Mouse (Mus musculus) MEL (cell line): ENCODE measurements around the gene Lsamp.

Experiments used
- BHLHE40 ChIP-seq: IDR thresholded peaks from 2 replicates; pipeline ENCODE4 v1.6.1; 2012; ENCODE audit warnings: low read depth, mild to moderate bottlenecking, inconsistent platforms, low read length, improper control_type of control experiment, borderline replicate concordance
- CTCF ChIP-seq, 3 experiments: IDR thresholded peaks in 2 of 3; conservative IDR thresholded peaks in 1 of 3; 2 replicates each; pipeline ENCODE4 v1.5.1; 2011 to 2012; ENCODE audit warnings: low read length in 3 of 3, low read depth in 2 of 3, mild to moderate bottlenecking in 2 of 3, improper control_type of control experiment in 1 of 3, inconsistent platforms in 1 of 3, mixed read lengths in 1 of 3, moderate library complexity in 1 of 3; ENCODE audit not compliant: control insufficient read depth in 1 of 3, insufficient read depth in 1 of 3, poor library complexity in 1 of 3, severe bottlenecking in 1 of 3
- E2F4 ChIP-seq: IDR thresholded peaks from 2 replicates; pipeline ENCODE4 v1.6.1; 2011; ENCODE audit warnings: low read depth, low read length, improper control_type of control experiment, borderline replicate concordance
- JUND ChIP-seq: IDR thresholded peaks from 2 replicates; pipeline ENCODE4 v1.6.1; 2011; ENCODE audit warnings: low read depth, mild to moderate bottlenecking, improper control_type of control experiment, low read length
- MAFK ChIP-seq: IDR thresholded peaks from 2 replicates; pipeline ENCODE4 v1.6.1; 2011; ENCODE audit warnings: low read depth, mild to moderate bottlenecking, low read length, improper control_type of control experiment, borderline replicate concordance
- NELFE ChIP-seq: IDR thresholded peaks from 2 replicates; pipeline ENCODE4 v1.6.1; 2011; ENCODE audit warnings: low read depth, low read length, improper control_type of control experiment
- NRF1 ChIP-seq: IDR thresholded peaks from 2 replicates; pipeline ENCODE4 v1.6.1; 2014; ENCODE audit warnings: low read depth, mild to moderate bottlenecking, inconsistent platforms, low read length, improper control_type of control experiment, moderate library complexity; ENCODE audit not compliant: poor library complexity, insufficient read depth, severe bottlenecking
- POLR2A ChIP-seq, 2 experiments: IDR thresholded peaks; 2 replicates each; pipeline ENCODE4 v1.6.1; 2011 to 2012; ENCODE audit warnings: low read length in 2 of 2, mild to moderate bottlenecking in 2 of 2, control low read depth in 1 of 2, improper control_type of control experiment in 1 of 2, low read depth in 1 of 2, moderate library complexity in 1 of 2; ENCODE audit not compliant: control insufficient read depth in 1 of 2, insufficient read depth in 1 of 2, poor library complexity in 1 of 2

DNA sequence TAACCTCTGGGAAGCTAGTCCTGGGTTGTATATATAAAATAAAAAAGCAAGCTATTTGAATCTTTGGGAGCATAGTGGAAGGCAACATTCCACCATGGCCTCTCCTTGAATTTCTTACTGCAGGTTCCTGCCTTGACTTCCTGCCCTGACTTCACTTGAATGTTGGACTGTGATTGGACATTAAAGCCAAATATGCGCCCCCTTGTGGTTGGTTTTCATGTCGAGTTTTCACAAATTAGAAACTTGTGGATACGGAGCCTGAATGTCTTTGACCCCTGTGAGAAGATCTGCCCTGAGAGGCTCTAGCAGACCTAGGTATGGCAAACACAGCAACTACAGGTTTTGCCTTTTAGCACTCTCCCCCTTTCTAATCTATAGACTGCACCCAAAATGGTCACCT lies 597.9 kb downstream of the Lsamp start:
- TF ChIP-seq CTCF (IDR thresholded peaks at IDR 0.05 in 2 of 3, conservative IDR thresholded peaks at IDR 0.05 in 1 of 3; ENCODE audit: control insufficient read depth in 1 of 3, insufficient read depth in 1 of 3, low read depth in 2 of 3, low read length in 3 of 3, poor library complexity in 1 of 3, severe bottlenecking in 1 of 3) (no peak; a peak in 1 of 6 replicates), BHLHE40 (no peak), POLR2A (IDR thresholded peaks at IDR 0.05; ENCODE audit: control insufficient read depth in 1 of 2, insufficient read depth in 1 of 2, low read depth in 1 of 2, low read length in 2 of 2, poor library complexity in 1 of 2) (no peak), NRF1 (no peak), NELFE (no peak), MAFK (no peak), E2F4 (no peak), JUND (no peak)
